Mouse (Mus musculus) liver, embryonic 15.5 days (tissue): ENCODE measurements around the gene Scaf11. TPM values are rescaled to one million over a fixed set of nuclear protein-coding genes. Genes with fewer than 3 reads are reported as not detected.

Experiments used
- ATAC-seq: fragments of 200-750 bp; cut with Nextera tagmentation; 2 replicates; pipeline ENCODE4 v1.8.0; 2017; ENCODE audit warnings: moderate number of reproducible peaks, mild to moderate bottlenecking, moderate library complexity; ENCODE audit not compliant: insufficient read depth
- H3K27ac ChIP-seq: fragments of 300-500 bp; sonication (generic); replicated peaks from 2 replicates; pipeline ENCODE4 v1.5.1; 2015; ENCODE audit warnings: mild to moderate bottlenecking, inconsistent platforms
- H3K27me3 ChIP-seq: fragments of 300-500 bp; sonication (generic); 2 replicates; pipeline ENCODE4 v1.6.1; 2015; ENCODE audit warnings: mild to moderate bottlenecking, inconsistent platforms
- H3K36me3 ChIP-seq: fragments of 300-500 bp; sonication (generic); replicated peaks from 2 replicates; pipeline ENCODE4 v1.6.1; 2015; ENCODE audit warnings: moderate library complexity, mild to moderate bottlenecking, inconsistent platforms
- H3K4me1 ChIP-seq: fragments of 300-500 bp; sonication (generic); replicated peaks from 2 replicates; pipeline ENCODE4 v1.6.1; 2015; ENCODE audit warnings: inconsistent platforms
- H3K4me2 ChIP-seq: fragments of 300-500 bp; sonication (generic); 2 replicates; pipeline ENCODE4 v1.6.1; 2015; ENCODE audit warnings: moderate library complexity, mild to moderate bottlenecking, inconsistent platforms
- H3K4me3 ChIP-seq: fragments of 300-500 bp; sonication (generic); replicated peaks from 2 replicates; pipeline ENCODE4 v1.5.1; 2015; ENCODE audit warnings: mild to moderate bottlenecking, inconsistent platforms
- H3K9ac ChIP-seq: fragments of 300-500 bp; sonication (generic); 2 replicates; pipeline ENCODE4 v1.6.1; 2015; ENCODE audit warnings: moderate library complexity, mild to moderate bottlenecking, inconsistent platforms
- H3K9me3 ChIP-seq: fragments of 300-500 bp; sonication (generic); replicated peaks from 2 replicates; pipeline ENCODE4 v1.6.1; 2016; ENCODE audit warnings: inconsistent platforms
- WGBS: fragments of 180-500 bp; shearing (Covaris S2); methylation state at CpG from one replicate; pipeline ENCODE4 v1.1.7; 2015; ENCODE audit warnings: mixed read lengths; ENCODE audit not compliant: insufficient replicate concordance; 5-methylcytosine and 5-hydroxymethylcytosine counted together
- polyA plus RNA-seq: library from polyadenylated mRNA; unstranded; fragments of >200 nt; fragmentation: Nextera tagmentation; extraction: Ambion mirVana; gene quantifications from 2 replicates; pipeline ENCODE4 v1.2.1, GENCODE M21; 2015

Scaf11 gene
- polyA plus RNA-seq, 1 experiment from 2014 or later, result 40.1 TPM

- Histone ChIP-seq H3K27me3 (no peaks in the 10 kb centered on the region), H3K4me3 (no peak overlapping the region), H3K9ac (no peak overlapping the region), H3K36me3 (peaks cover 74% of the 10 kb centered on the region), H3K9me3 (no peaks in the 10 kb centered on the region), H3K4me1 (0 out of 2 replicates have a peak, but pooled peaks cover 4% of the 10 kb centered on the region), H3K27ac (no peak overlapping the region), H3K4me2 (no peak overlapping the region)
- 75% methylated on average over 8 of the region's 8 CpGs for WGBS
- ATAC-seq, result no peak
These were observed 63.9 kb downstream of the Scaf11 start for GRCm38 (mm10) chr15:96396641-96397344.

DNA sequence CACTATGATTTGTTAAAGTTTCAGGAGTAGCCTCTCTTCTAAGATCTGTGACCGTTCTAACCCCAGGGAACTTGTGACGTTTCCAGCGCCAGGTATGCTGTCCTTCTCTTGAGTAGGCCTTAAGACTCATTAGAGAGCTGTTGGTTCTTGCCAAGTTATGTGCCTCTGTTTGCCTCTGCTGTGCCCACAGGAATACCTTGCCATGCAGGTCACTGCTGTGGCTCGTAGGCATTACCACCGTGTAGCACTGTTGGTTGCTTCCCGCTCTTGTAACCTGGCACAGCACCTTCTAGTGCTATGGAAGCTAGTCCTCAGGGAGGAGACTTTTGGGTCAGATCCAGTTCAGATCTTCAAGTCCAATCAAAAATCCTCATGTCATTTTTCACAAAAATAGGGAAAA, 65.6 kb downstream of the Scaf11 start:
- Histone ChIP-seq H3K4me3 (no peak overlapping the region), H3K4me2 (no peak overlapping the region), H3K36me3 (peaks cover 78% of the 10 kb centered on the region), H3K9ac (no peak overlapping the region), H3K4me1 (0 out of 2 replicates have a peak, but pooled peaks cover under 1% of the 10 kb centered on the region), H3K27me3 (no peaks in the 10 kb centered on the region), H3K9me3 (no peaks in the 10 kb centered on the region), H3K27ac (no peak overlapping the region)
- WGBS, result 89% methylated on average over 6 of the region's 6 CpGs
- no peak for ATAC-seq

DNA sequence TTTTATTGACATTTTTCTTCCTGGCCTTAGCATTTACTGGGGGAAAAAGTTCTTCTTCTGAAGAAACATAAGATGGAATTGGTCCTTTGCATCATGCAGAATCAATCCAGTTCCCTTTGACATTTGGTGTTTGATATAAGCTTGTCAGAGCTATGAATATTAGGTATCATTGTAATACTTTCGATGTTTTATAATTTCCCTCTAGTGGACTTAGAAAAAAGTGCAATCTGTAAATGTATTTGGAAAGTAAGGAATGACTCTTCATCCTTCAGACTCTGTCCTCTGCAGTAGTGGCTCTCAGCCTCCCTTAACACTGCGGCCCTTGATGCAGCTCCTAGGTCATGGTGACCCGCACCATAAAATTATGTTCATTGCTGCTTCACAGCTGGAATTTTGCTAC, 67.8 kb downstream of the Scaf11 start:
- Histone ChIP-seq H3K9ac (no peak overlapping the region), H3K4me2 (no peak overlapping the region), H3K27ac (no peak overlapping the region), H3K4me3 (no peak overlapping the region), H3K27me3 (no peaks in the 10 kb centered on the region), H3K4me1 (no peaks in the 10 kb centered on the region), H3K9me3 (no peaks in the 10 kb centered on the region), H3K36me3 (peaks cover 79% of the 10 kb centered on the region)
- WGBS, result 86% methylated on average over 3 of the region's 3 CpGs
- no peak for ATAC-seq

- Histone ChIP-seq H3K36me3 (peaks cover 61% of the 10 kb centered on the region), H3K4me3 (no peak overlapping the region), H3K4me1 (no peaks in the 10 kb centered on the region), H3K27ac (no peak overlapping the region), H3K27me3 (no peaks in the 10 kb centered on the region), H3K9me3 (no peaks in the 10 kb centered on the region), H3K4me2 (no peak overlapping the region), H3K9ac (no peak overlapping the region)
- ATAC-seq, result no peak
- WGBS, result 78% methylated on average over 1 of the region's 1 CpGs
These were observed 72.1 kb downstream of the Scaf11 start for GRCm38 (mm10) chr15:96388565-96388964.

GRCm38 (mm10) chr15:96382223-96382622, 78.4 kb downstream of the Scaf11 start:
- H3K27me3 ChIP-seq, result no peaks in the 10 kb centered on the region
- no peaks in the 10 kb centered on the region for H3K4me1 ChIP-seq
- H3K4me3 ChIP-seq, result no peak overlapping the region
- peaks cover 70% of the 10 kb centered on the region for H3K36me3 ChIP-seq
- no peaks in the 10 kb centered on the region for H3K9me3 ChIP-seq
- H3K9ac ChIP-seq, result no peak overlapping the region
- ATAC-seq, result no peak
- H3K27ac ChIP-seq, result no peak overlapping the region
- no peak overlapping the region for H3K4me2 ChIP-seq
- WGBS, result 82% methylated on average over 11 of the region's 11 CpGs

- H3K9ac ChIP-seq, result no peak overlapping the region
- 90% methylated on average over 7 of the region's 7 CpGs for WGBS
These were observed 82.9 kb downstream of the Scaf11 start for GRCm38 (mm10) chr15:96377701-96378100.

GRCm38 (mm10) chr15:96377263-96377662, 83.4 kb downstream of the Scaf11 start:
- Histone ChIP-seq H3K9ac (no peak overlapping the region), H3K27ac (no peak overlapping the region), H3K4me1 (no peaks in the 10 kb centered on the region), H3K27me3 (no peaks in the 10 kb centered on the region), H3K4me3 (no peak overlapping the region), H3K9me3 (no peaks in the 10 kb centered on the region), H3K36me3 (peaks cover 71% of the 10 kb centered on the region), H3K4me2 (no peak overlapping the region)
- 84% methylated on average over 5 of the region's 5 CpGs for WGBS
- no peak for ATAC-seq

More at GRCm38 (mm10) chr15:96377701-96378100, 82.9 kb downstream of the Scaf11 start:
- Histone ChIP-seq H3K36me3 (peaks cover 71% of the 10 kb centered on the region), H3K4me1 (no peaks in the 10 kb centered on the region), H3K4me3 (no peak overlapping the region), H3K4me2 (no peak overlapping the region), H3K9me3 (no peaks in the 10 kb centered on the region), H3K27me3 (no peaks in the 10 kb centered on the region), H3K27ac (no peak overlapping the region)
- ATAC-seq, result no peak

DNA sequence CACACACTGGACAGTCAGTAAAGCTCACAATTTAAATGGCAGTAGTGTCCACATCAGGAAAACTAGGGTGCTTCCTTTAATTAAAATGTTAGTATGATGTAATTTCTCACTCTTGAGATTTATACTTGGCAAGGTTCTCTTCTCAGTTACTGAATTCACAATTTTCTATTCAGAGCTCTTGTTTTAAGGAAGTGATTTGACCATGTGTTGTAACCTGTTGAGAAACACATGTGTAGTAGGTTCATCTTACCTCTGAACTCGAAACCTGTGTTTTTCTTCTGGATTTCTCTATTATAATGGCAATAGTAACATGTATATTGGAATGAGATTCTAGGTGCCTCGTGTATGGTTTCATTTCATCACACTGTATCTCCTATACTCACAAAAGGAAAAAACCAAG, 84.4 kb downstream of the Scaf11 start:
- no peak overlapping the region for H3K4me3 ChIP-seq
- H3K27me3 ChIP-seq, result no peaks in the 10 kb centered on the region
- H3K36me3 ChIP-seq, result peaks cover 73% of the 10 kb centered on the region
- 75% methylated on average over 2 of the region's 2 CpGs for WGBS
- H3K4me2 ChIP-seq, result no peak overlapping the region
- no peak overlapping the region for H3K9ac ChIP-seq
- ATAC-seq, result no peak
- no peaks in the 10 kb centered on the region for H3K4me1 ChIP-seq
- H3K27ac ChIP-seq, result no peak overlapping the region
- no peaks in the 10 kb centered on the region for H3K9me3 ChIP-seq

DNA sequence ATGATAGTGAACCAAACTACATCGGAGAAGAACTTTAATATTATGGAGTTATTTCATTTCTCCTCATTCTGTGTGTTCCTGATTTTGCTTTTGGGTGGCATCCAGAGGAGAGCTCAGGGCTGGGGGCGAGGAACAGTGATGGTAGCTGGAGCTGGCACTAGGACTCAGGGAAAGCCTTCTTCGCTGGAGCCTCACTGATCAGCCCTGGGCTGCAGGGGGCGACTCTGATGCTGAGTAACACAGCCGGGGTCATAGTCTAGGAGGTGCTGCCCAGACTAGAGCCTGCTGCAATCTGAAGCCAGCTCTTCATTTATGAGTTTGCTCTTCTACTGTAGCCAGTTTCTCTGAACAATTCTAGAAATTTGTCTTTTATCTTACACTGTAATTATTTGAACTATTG, 87.5 kb downstream of the Scaf11 start:
- H3K9me3 ChIP-seq, result no peaks in the 10 kb centered on the region
- no peaks in the 10 kb centered on the region for H3K27me3 ChIP-seq
- H3K4me2 ChIP-seq, result no peak overlapping the region
- H3K4me1 ChIP-seq, result no peaks in the 10 kb centered on the region
- peaks cover 83% of the 10 kb centered on the region for H3K36me3 ChIP-seq
- H3K9ac ChIP-seq, result no peak overlapping the region
- no peak overlapping the region for H3K27ac ChIP-seq
- no peak overlapping the region for H3K4me3 ChIP-seq
- ATAC-seq, result no peak
- WGBS, result 78% methylated on average over 5 of the region's 5 CpGs

DNA sequence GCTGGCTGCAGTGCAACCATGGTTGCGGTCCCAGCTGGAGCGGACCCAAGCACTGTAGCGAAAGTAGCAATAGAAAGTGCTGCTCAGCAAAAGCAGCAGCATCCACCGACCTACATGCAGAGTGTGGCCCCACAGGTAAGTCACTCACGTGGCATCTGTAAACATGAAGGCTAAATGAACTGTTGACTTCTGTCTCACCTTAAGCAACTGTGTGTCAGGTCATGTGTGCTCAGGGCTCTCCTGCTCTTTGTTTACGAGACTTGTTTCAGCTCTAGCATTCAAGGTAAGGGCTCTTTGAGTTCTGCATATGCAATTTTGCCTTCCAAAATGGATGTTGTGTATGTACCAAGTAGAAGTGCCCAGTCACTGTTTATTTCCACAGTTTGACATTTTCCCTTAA, 88.0 kb downstream of the Scaf11 start:
- H3K27ac ChIP-seq, result no peak overlapping the region
- no peak for ATAC-seq
- WGBS, result 88% methylated on average over 6 of the region's 6 CpGs

GRCm38 (mm10) chr15:96371311-96371710, 89.3 kb downstream of the Scaf11 start:
- Histone ChIP-seq H3K27ac (no peak overlapping the region), H3K36me3 (peaks cover 77% of the 10 kb centered on the region), H3K4me2 (no peak overlapping the region), H3K9ac (no peak overlapping the region), H3K9me3 (no peaks in the 10 kb centered on the region), H3K27me3 (no peaks in the 10 kb centered on the region), H3K4me1 (no peaks in the 10 kb centered on the region), H3K4me3 (no peak overlapping the region)
- WGBS, result 93% methylated on average over 18 of the region's 18 CpGs
- ATAC-seq, result no peak

More for the DNA sequence above, 88.0 kb downstream of the Scaf11 start:
- no peak overlapping the region for H3K4me2 ChIP-seq
- no peaks in the 10 kb centered on the region for H3K4me1 ChIP-seq
- peaks cover 83% of the 10 kb centered on the region for H3K36me3 ChIP-seq
- no peaks in the 10 kb centered on the region for H3K9me3 ChIP-seq
- no peak overlapping the region for H3K9ac ChIP-seq
- no peaks in the 10 kb centered on the region for H3K27me3 ChIP-seq
- no peak overlapping the region for H3K4me3 ChIP-seq
